Mouse (Mus musculus): Measurements from ENCODE around the gene Tenm3. TPM values are rescaled to one million over a fixed set of nuclear protein-coding genes. Genes with fewer than 3 reads are reported as not detected.

The Tenm3 gene
- polyA plus RNA-seq, 1 experiment from 2014 or later = not detected

- WGBS (ENCODE audit: missing documents) = 52% methylated on average over 6 of the region's 6 CpGs
- Histone ChIP-seq H3K27ac (no peak overlapping the region), H3K79me2 (ENCODE audit: inconsistent target) (no peaks in the 10 kb centered on the region), H3K4me3 (ENCODE audit: inconsistent target) (no peak overlapping the region), H3K36me3 (ENCODE audit: inconsistent target) (no peaks in the 10 kb centered on the region)
These were observed 264.0 kb downstream of the Tenm3 start for GRCm38 (mm10) chr8:48579732-48580131.

DNA sequence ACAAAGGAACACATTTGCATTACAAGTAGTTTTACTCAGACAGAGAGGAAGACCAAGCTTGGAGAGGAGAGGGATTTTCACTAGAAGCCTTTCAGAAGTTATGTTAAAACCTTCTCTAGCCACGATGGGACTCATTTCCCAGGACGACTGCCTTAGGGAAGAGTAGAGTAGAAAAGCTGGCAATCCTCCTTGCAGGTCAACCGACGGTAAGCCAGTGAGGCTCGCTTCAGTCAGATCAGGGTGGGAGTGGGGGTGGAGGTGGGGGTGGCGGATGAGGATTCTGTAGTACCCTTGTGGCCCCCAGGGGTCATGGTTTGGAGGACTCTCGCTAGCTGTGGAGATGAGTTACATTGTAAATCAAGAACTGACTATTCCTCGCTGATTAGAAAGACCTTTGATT lies 264.6 kb downstream of the Tenm3 start:
- H3K4me3 ChIP-seq (ENCODE audit: inconsistent target) = no peak overlapping the region
- H3K79me2 ChIP-seq (ENCODE audit: inconsistent target) = no peaks in the 10 kb centered on the region
- no peak overlapping the region for H3K27ac ChIP-seq
- 8% methylated on average over 8 of the region's 8 CpGs for WGBS (ENCODE audit: missing documents)
- no peaks in the 10 kb centered on the region for H3K36me3 ChIP-seq (ENCODE audit: inconsistent target)

- H3K4me3 ChIP-seq (ENCODE audit: inconsistent target) = no peak overlapping the region
These were observed 270.8 kb downstream of the Tenm3 start for GRCm38 (mm10) chr8:48572941-48573340.

DNA sequence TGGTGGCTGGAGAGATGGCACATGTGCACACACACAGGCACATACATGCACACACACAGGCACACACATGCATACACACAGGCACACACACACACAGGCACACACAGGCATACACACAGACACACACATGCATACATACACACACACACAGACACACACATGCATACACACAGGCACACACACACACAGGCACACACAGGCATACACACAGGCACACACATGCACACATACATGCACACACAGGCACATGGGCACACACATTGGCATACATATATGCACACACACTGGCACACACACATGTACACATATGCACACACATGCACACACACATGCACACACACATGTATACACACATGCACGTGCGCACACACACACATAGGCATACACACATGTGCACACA lies 271.4 kb downstream of the Tenm3 start:
- no peak overlapping the region for H3K4me3 ChIP-seq (ENCODE audit: inconsistent target)
- no CpG with 5 or more reads among the region's 2 CpGs for WGBS (ENCODE audit: missing documents)
- no peaks in the 10 kb centered on the region for H3K79me2 ChIP-seq (ENCODE audit: inconsistent target)
- H3K36me3 ChIP-seq (ENCODE audit: inconsistent target) = no peaks in the 10 kb centered on the region
- H3K27ac ChIP-seq = no peak overlapping the region

More at GRCm38 (mm10) chr8:48572941-48573340, 270.8 kb downstream of the Tenm3 start:
- 92% methylated on average over 1 of the region's 1 CpGs for WGBS (ENCODE audit: missing documents)
- no peaks in the 10 kb centered on the region for H3K36me3 ChIP-seq (ENCODE audit: inconsistent target)
- H3K79me2 ChIP-seq (ENCODE audit: inconsistent target) = no peaks in the 10 kb centered on the region
- no peak overlapping the region for H3K27ac ChIP-seq

DNA sequence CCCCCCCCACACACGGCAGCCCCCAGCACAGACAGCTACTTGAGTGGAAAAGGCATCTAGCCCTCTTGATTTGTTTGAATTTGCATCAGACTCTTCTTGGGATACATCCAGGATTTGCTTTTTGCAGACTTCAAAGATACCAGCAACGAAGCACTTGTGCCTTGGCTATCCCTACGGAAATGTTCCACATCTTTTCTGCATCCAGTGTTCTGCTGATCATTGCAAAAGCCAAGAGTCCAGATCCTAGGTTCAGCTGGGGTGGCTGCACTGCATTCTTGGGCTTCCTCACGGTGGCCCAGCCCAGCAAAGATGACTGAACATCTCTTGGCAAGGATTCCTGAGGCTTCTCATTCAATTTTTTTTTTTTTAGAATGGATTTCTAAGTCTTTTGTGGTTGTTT lies 275.1 kb downstream of the Tenm3 start:
- H3K36me3 ChIP-seq (ENCODE audit: inconsistent target) = no peaks in the 10 kb centered on the region
- no peaks in the 10 kb centered on the region for H3K79me2 ChIP-seq (ENCODE audit: inconsistent target)
- H3K4me3 ChIP-seq (ENCODE audit: inconsistent target) = no peak overlapping the region
- no peak overlapping the region for H3K27ac ChIP-seq
- WGBS (ENCODE audit: missing documents) = 87% methylated on average over 3 of the region's 4 CpGs

- Histone ChIP-seq H3K36me3 (ENCODE audit: inconsistent target) (no peaks in the 10 kb centered on the region), H3K79me2 (ENCODE audit: inconsistent target) (no peaks in the 10 kb centered on the region), H3K4me3 (ENCODE audit: inconsistent target) (no peak overlapping the region), H3K27ac (no peak overlapping the region)
- 81% methylated on average over 8 of the region's 10 CpGs for WGBS (ENCODE audit: missing documents)
These were observed 275.7 kb downstream of the Tenm3 start for GRCm38 (mm10) chr8:48567929-48568607.

- Histone ChIP-seq H3K4me3 (ENCODE audit: inconsistent target) (no peak overlapping the region), H3K36me3 (ENCODE audit: inconsistent target) (no peaks in the 10 kb centered on the region), H3K79me2 (ENCODE audit: inconsistent target) (no peaks in the 10 kb centered on the region), H3K27ac (no peak overlapping the region)
- WGBS (ENCODE audit: missing documents) = 91% methylated on average over 9 of the region's 9 CpGs
These were observed 283.5 kb downstream of the Tenm3 start for GRCm38 (mm10) chr8:48560227-48560626.

DNA sequence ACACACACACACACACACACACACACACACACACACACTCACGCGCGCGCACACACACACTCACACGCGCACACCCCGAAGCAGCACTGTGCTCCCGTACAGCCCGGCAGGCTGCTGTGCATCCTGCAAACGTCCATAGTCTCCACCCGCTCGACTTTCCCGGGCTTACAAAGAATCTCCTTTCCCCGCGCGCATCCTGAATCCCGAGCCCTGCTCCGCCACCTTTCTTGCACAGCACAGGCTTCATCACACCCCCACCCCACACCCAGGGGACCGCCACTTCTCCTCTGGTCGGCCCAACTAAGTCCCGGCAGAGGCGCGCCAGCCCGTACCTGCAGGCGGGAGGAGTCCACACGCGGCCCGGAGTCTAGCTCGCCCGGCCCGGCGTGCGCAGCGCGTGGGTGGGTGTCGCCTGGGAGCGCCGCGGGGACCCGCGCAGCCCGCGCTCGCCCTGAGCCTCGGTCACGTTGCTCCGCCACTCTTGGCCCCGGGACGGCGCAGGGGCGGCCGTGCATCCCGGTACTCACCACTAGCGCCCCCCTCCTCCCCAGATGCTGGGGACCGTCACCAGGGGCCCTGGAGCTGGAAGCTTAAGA lies 288.1 kb downstream of the Tenm3 start:
- no peak overlapping the region for H3K27ac ChIP-seq
- no peaks in the 10 kb centered on the region for H3K79me2 ChIP-seq (ENCODE audit: inconsistent target)
- no peak overlapping the region for H3K4me3 ChIP-seq (ENCODE audit: inconsistent target)
- 3% methylated on average over 48 of the region's 55 CpGs for WGBS (ENCODE audit: missing documents)
- H3K36me3 ChIP-seq (ENCODE audit: inconsistent target) = no peaks in the 10 kb centered on the region

DNA sequence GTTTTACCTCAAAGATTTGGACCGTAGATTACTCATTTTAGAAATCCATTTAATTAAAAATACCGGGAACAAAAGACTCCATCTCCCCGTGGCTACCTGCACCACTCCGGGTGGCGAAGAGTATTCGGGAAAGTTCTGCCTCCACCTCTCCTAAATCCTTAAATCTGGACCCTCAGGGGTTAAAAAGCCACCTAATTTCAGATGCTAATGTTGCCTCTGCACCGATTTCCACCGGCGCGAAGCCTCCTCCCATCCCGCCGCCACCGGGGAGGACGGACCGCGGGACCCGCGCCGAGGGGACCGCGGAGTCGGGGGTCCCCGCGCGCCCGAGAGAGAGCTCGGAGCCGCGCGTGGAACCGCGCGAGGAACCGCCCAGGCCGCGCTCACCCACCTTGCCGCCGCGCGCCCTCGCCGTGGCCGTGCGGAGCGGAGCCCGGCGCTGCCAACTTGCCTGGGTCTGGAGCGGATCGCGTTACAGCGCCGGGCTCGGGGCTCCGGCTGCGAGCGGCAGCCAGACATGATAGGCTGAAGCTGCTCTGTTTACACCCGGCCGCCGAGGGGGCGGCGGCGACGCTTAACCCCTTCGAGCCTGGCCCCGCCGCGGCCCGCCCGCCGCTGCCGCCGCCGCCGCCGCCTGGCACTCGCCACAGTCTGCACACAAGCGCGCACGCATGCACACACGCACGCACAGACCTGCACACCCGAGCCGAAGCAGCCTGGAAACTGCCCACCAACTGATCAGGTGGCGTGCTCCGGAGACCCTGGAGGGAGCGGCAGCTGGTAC lies 288.8 kb downstream of the Tenm3 start:
- Histone ChIP-seq H3K79me2 (ENCODE audit: inconsistent target) (no peaks in the 10 kb centered on the region), H3K4me3 (ENCODE audit: inconsistent target) (no peak overlapping the region), H3K27ac (no peak overlapping the region), H3K36me3 (ENCODE audit: inconsistent target) (no peaks in the 10 kb centered on the region)
- 4% methylated on average over 27 of the region's 86 CpGs for WGBS (ENCODE audit: missing documents)

DNA sequence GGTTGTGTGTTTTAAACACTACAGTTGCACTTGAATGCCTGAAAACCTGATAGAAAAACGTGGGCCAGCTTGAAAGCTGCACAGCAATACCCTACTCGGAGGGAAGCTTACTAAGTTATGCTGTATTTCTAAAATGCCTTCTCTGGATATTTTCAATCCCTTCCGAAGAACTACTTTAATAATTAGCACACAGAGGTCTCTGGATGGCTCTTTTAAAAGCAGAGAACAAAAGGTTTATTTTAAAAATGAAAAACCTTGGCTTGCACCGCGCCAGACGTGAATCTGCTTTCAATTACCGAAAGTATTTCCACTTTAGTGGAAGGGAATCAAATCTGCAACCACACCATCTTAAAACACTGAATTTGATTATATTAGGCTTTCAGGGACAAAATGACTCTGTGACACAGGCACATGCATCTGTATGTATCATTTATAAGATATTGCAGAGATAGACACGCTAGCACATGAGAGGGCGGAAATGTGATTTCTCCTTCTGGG lies 289.9 kb downstream of the Tenm3 start:
- H3K4me3 ChIP-seq (ENCODE audit: inconsistent target) = no peak overlapping the region

GRCm38 (mm10) chr8:48552306-48552705 lies 291.4 kb downstream of the Tenm3 start:
- Histone ChIP-seq H3K4me3 (ENCODE audit: inconsistent target) (no peak overlapping the region), H3K79me2 (ENCODE audit: inconsistent target) (no peaks in the 10 kb centered on the region), H3K27ac (no peak overlapping the region), H3K36me3 (ENCODE audit: inconsistent target) (no peaks in the 10 kb centered on the region)
- WGBS (ENCODE audit: missing documents) = 65% methylated on average over 2 of the region's 2 CpGs

More for the DNA sequence above, 289.9 kb downstream of the Tenm3 start:
- Histone ChIP-seq H3K27ac (no peak overlapping the region), H3K79me2 (ENCODE audit: inconsistent target) (no peaks in the 10 kb centered on the region), H3K36me3 (ENCODE audit: inconsistent target) (no peaks in the 10 kb centered on the region)
- WGBS (ENCODE audit: missing documents) = 11% methylated on average over 9 of the region's 9 CpGs

DNA sequence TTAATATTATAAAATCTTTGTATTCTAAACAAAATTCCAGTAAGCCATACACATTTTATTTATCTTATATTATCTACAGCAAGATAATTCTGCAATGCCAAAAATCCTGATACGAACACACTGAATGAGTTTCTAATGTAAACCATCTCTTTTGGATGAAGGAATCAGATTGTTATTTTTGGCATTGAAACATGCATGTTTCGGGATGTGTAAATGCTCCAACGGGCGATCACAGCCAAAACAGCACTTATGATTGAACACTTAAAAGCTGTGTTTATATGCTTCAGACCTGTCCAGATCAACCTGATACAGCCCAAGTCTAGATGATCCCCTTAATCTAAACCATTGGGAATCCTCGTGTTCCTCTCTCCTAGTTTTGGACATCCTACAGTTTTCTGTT lies 292.4 kb downstream of the Tenm3 start:
- WGBS (ENCODE audit: missing documents) = 86% methylated on average over 5 of the region's 5 CpGs
- H3K4me3 ChIP-seq (ENCODE audit: inconsistent target) = no peak overlapping the region
- H3K27ac ChIP-seq = no peak overlapping the region
- H3K36me3 ChIP-seq (ENCODE audit: inconsistent target) = no peaks in the 10 kb centered on the region
- no peaks in the 10 kb centered on the region for H3K79me2 ChIP-seq (ENCODE audit: inconsistent target)

GRCm38 (mm10) chr8:48548908-48549307 lies 294.8 kb downstream of the Tenm3 start:
- no peak overlapping the region for H3K4me3 ChIP-seq (ENCODE audit: inconsistent target)
- no peaks in the 10 kb centered on the region for H3K36me3 ChIP-seq (ENCODE audit: inconsistent target)
- no peak overlapping the region for H3K27ac ChIP-seq
- H3K79me2 ChIP-seq (ENCODE audit: inconsistent target) = no peaks in the 10 kb centered on the region
- WGBS (ENCODE audit: missing documents) = 90% methylated on average over 9 of the region's 9 CpGs

- H3K27ac ChIP-seq = no peak overlapping the region
- WGBS (ENCODE audit: missing documents) = 88% methylated on average over 5 of the region's 5 CpGs
- no peaks in the 10 kb centered on the region for H3K36me3 ChIP-seq (ENCODE audit: inconsistent target)
These were observed 298.1 kb downstream of the Tenm3 start for GRCm38 (mm10) chr8:48545631-48546030.

DNA sequence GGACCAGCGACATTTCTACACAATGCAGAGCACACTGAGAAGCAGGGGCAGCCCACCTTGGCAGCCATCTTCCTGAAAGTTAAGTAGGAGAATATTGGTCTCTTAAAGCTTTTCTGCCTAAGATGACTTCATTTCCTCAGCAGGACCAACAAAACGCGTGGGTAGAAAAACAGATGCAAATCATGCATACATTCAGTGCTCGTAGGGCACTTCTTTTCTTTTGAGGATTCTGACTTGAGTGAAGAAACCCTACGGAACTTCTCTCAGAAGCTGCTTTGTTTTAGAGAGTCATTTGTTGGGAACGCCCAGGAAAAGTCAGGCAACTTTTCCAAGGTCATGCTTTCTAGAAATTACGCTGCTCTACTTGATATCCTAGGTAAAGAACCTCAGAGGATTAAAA lies 298.9 kb downstream of the Tenm3 start:
- Histone ChIP-seq H3K36me3 (ENCODE audit: inconsistent target) (no peaks in the 10 kb centered on the region), H3K79me2 (ENCODE audit: inconsistent target) (no peaks in the 10 kb centered on the region), H3K27ac (no peak overlapping the region), H3K4me3 (ENCODE audit: inconsistent target) (no peak overlapping the region)
- WGBS (ENCODE audit: missing documents) = 84% methylated on average over 7 of the region's 7 CpGs

More at GRCm38 (mm10) chr8:48545631-48546030, 298.1 kb downstream of the Tenm3 start:
- H3K79me2 ChIP-seq (ENCODE audit: inconsistent target) = no peaks in the 10 kb centered on the region
- H3K4me3 ChIP-seq (ENCODE audit: inconsistent target) = no peak overlapping the region

Measured in macrophage (primary cell).